Mouse (Mus musculus): ENCODE measurements around the gene Supv3l1. TPM values are rescaled to one million over a fixed set of nuclear protein-coding genes. Genes with fewer than 3 reads are reported as not detected.
"Not testable (repeated sequence)": the region's sequence is repeated elsewhere in the genome, so short reads cannot be mapped to it uniquely, and the experiment has no call there.

Gene Supv3l1
- 21.3 and 21.5 TPM in 2 replicates for polyA plus RNA-seq (2015; fragmentation: Nextera tagmentation; extraction: Ambion mirVana)

GRCm38 (mm10) chr10:62449364-62450279 lies at the start of gene Supv3l1, which contains the start of gene 4930507D05Rik:
Gene Supv3l1, minus strand, starts transcription at chr10:62449738.
Gene 4930507D05Rik, plus strand, starts transcription at chr10:62449489.
- peak within 1 kb of the TSS; percentile 96 for H3K9ac ChIP-seq
- H3K27ac ChIP-seq (replicated peaks): peak within 1 kb of the TSS; percentile 98
- H3K36me3 ChIP-seq: peaks cover 29% of the 10 kb centered on the region
- H3K4me1 ChIP-seq (replicated peaks): peaks cover 20% of the 10 kb centered on the region
- peak within 1 kb of the TSS; percentile 73 for H3K4me2 ChIP-seq
- no peaks in the 10 kb centered on the region for H3K9me3 ChIP-seq
- WGBS: under 1% methylated on average over 73 of the region's 73 CpGs
- ATAC-seq (ENCODE audit: low FRiP score, low read depth): peak; percentile 95
- H3K4me3 ChIP-seq: peak within 1 kb of the TSS; percentile 88
- H3K27me3 ChIP-seq: no peaks in the 10 kb centered on the region

- not testable (repeated sequence) for H3K4me1 ChIP-seq (replicated peaks); H3K36me3 ChIP-seq; H3K4me2 ChIP-seq; H3K4me3 ChIP-seq; H3K27ac ChIP-seq (replicated peaks); H3K9me3 ChIP-seq; ATAC-seq (ENCODE audit: low FRiP score, low read depth); H3K27me3 ChIP-seq; H3K9ac ChIP-seq
- WGBS: 85% methylated on average over 3 of the region's 3 CpGs
Observed at GRCm38 (mm10) chr10:62491681-62492080, 42.1 kb upstream of the Supv3l1 start.

DNA sequence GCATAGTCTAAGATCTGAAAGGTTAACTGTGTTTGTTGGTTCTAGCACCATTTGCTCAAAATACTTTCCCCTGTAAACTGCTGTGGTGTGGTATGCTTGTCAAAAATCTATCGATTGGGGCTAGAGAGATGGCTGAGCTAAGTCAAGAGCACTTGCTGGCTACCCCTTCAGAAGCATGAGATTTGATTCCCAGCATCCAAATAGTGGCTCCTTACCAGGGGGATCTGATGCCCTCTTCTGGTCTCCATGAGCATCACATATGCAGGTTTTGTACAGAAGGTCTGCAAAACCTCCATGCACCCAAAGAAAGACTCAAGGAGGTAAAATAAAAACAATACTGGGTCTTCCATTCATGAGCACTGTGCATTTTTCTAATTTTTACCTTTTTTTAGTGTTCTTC lies 38.7 kb upstream of the Supv3l1 start:
- no peak for ATAC-seq (ENCODE audit: low FRiP score, low read depth)
- WGBS: 30% methylated on average over 1 of the region's 1 CpGs
- Histone ChIP-seq H3K27me3 (no peaks in the 10 kb centered on the region), H3K9ac (no peak overlapping the region), H3K36me3 (no peaks in the 10 kb centered on the region), H3K4me2 (no peak overlapping the region), H3K27ac (replicated peaks) (no peak overlapping the region), H3K4me3 (no peak overlapping the region), H3K4me1 (replicated peaks) (peaks cover 21% of the 10 kb centered on the region), H3K9me3 (no peaks in the 10 kb centered on the region)

GRCm38 (mm10) chr10:62486618-62487415 lies 37.3 kb upstream of the Supv3l1 start, which contains the start of gene Vps26a:
Gene Vps26a, minus strand, starts transcription at chr10:62486805.
- WGBS: under 1% methylated on average over 59 of the region's 59 CpGs
- no peaks in the 10 kb centered on the region for H3K36me3 ChIP-seq
- H3K4me3 ChIP-seq: peak within 1 kb of the TSS; percentile 99
- H3K4me2 ChIP-seq: peak within 1 kb of the TSS; percentile 87
- ATAC-seq (ENCODE audit: low FRiP score, low read depth): peak; percentile 89
- peak within 1 kb of the TSS; percentile 91 for H3K9ac ChIP-seq
- peak within 1 kb of the TSS; percentile 88 for H3K27ac ChIP-seq (replicated peaks)
- H3K4me1 ChIP-seq (replicated peaks): peaks cover 21% of the 10 kb centered on the region
- H3K9me3 ChIP-seq: no peaks in the 10 kb centered on the region
- no peaks in the 10 kb centered on the region for H3K27me3 ChIP-seq

- H3K36me3 ChIP-seq: no peaks in the 10 kb centered on the region
- ATAC-seq (ENCODE audit: low FRiP score, low read depth): peak; percentile 82
- peak overlapping the region; percentile 99 for H3K4me3 ChIP-seq
- H3K4me2 ChIP-seq: peak overlapping the region; percentile 87
- peak overlapping the region; percentile 88 for H3K27ac ChIP-seq (replicated peaks)
- H3K9me3 ChIP-seq: no peaks in the 10 kb centered on the region
- peaks cover 21% of the 10 kb centered on the region for H3K4me1 ChIP-seq (replicated peaks)
- WGBS: 0% methylated on average over 48 of the region's 48 CpGs
- peak overlapping the region; percentile 91 for H3K9ac ChIP-seq
- H3K27me3 ChIP-seq: no peaks in the 10 kb centered on the region
Observed at GRCm38 (mm10) chr10:62485878-62486582, 36.5 kb upstream of the Supv3l1 start.

DNA sequence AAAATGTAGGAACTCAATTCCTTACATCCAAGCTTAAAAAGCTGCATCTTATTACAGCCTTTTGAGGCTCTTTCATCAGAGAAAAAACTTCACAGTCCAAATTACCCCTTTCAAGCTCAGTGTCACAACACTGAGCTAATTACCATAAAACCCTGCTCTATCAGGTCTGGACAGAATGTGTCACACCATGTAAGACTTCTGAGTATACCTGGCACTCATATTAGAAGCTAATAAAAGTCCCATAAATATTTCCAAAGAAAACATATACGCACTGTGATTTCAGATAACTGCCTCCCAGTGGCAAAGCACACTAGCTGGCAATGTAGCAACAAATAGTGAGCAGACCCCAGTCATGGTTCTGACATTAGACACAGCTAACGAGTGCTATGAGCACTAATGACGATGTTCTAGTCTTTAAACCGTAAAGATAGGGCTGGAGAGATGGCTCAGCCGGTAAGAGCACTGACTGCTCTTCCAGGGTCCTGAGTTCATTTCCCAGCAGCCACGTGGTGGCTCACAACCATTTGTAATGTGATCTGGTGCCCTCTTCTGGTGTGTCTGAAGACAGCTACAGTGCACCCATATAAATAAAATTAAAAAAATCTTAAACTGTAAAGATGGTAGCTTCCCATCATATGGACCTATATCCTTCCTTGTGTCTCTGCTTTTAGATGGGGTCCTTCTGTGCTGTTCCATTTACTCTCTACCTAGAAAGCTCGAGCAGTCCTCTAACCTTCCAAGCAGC lies 31.7 kb upstream of the Supv3l1 start:
- H3K4me2 ChIP-seq: no peak overlapping the region
- no peak overlapping the region for H3K27ac ChIP-seq (replicated peaks)
- H3K9me3 ChIP-seq: no peaks in the 10 kb centered on the region
- H3K36me3 ChIP-seq: no peaks in the 10 kb centered on the region
- no peaks in the 10 kb centered on the region for H3K27me3 ChIP-seq
- no peak overlapping the region for H3K9ac ChIP-seq
- no peak overlapping the region for H3K4me3 ChIP-seq
- 65% methylated on average over 7 of the region's 7 CpGs for WGBS
- no peak for ATAC-seq (ENCODE audit: low FRiP score, low read depth)
- peaks cover 17% of the 10 kb centered on the region for H3K4me1 ChIP-seq (replicated peaks)

GRCm38 (mm10) chr10:62476980-62477379 lies 27.4 kb upstream of the Supv3l1 start:
- Histone ChIP-seq H3K9me3 (no peaks in the 10 kb centered on the region), H3K27me3 (no peaks in the 10 kb centered on the region), H3K4me1 (replicated peaks) (no peaks in the 10 kb centered on the region), H3K4me2 (no peak overlapping the region), H3K4me3 (no peak overlapping the region), H3K9ac (no peak overlapping the region), H3K27ac (replicated peaks) (no peak overlapping the region), H3K36me3 (no peaks in the 10 kb centered on the region)
- no peak for ATAC-seq (ENCODE audit: low FRiP score, low read depth)
- 71% methylated on average over 2 of the region's 2 CpGs for WGBS

DNA sequence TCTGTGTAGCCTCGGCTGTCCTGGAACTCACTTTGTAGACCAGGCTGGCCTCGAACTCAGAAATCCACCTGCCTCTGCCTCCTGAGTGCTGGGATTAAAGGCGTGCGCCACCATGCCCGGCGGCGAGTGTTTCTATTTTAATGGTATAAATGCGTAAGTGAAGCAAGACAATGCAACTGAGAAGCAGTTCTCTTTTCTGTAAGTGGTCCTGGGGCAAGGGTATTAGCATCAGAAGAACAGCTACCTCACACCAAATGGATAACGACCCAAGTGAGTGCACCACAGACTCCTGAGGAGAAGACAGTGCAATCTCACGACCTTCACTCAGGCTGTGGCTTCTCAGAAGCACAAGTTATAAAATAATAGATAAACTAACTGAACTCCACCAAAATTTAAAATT lies 25.4 kb upstream of the Supv3l1 start:
- 93% methylated on average over 10 of the region's 10 CpGs for WGBS
- H3K9ac ChIP-seq: no peak overlapping the region
- no peak overlapping the region for H3K4me3 ChIP-seq
- H3K4me1 ChIP-seq (replicated peaks): no peaks in the 10 kb centered on the region
- H3K4me2 ChIP-seq: no peak overlapping the region
- no peaks in the 10 kb centered on the region for H3K36me3 ChIP-seq
- no peaks in the 10 kb centered on the region for H3K27me3 ChIP-seq
- ATAC-seq (ENCODE audit: low FRiP score, low read depth): no peak
- no peaks in the 10 kb centered on the region for H3K9me3 ChIP-seq
- no peak overlapping the region for H3K27ac ChIP-seq (replicated peaks)

- ATAC-seq (ENCODE audit: low FRiP score, low read depth): no peak
- H3K36me3 ChIP-seq: peaks cover 7% of the 10 kb centered on the region; the same call in 1 of the 2 replicates
Observed at GRCm38 (mm10) chr10:62471105-62471504, 21.6 kb upstream of the Supv3l1 start.

DNA sequence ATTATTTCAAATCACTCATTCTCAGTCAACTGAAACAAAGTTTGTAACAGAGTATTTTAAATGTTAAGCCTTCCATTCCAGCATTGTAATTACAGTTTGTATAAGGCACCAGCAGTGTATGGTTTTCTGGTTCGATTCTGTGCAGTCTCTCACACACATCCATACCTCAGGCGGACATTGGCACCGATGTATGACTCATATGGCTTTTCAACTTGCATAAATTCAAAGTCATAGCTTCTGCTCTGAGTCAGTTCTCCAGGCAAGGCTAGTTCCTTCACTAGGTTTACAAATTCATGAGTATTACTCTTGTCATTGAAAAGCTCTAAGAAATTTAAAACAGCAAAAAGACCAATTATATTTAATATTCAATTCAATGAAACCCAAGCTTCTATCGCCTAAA lies 20.2 kb upstream of the Supv3l1 start:
- Histone ChIP-seq H3K9ac (no peak overlapping the region), H3K27me3 (no peaks in the 10 kb centered on the region), H3K9me3 (no peaks in the 10 kb centered on the region), H3K4me1 (replicated peaks) (no peaks in the 10 kb centered on the region), H3K27ac (replicated peaks) (no peak overlapping the region), H3K4me2 (no peak overlapping the region), H3K4me3 (no peak overlapping the region), H3K36me3 (peaks cover 7% of the 10 kb centered on the region; the same call in 1 of the 2 replicates)
- no peak for ATAC-seq (ENCODE audit: low FRiP score, low read depth)
- 96% methylated on average over 4 of the region's 4 CpGs for WGBS

More at GRCm38 (mm10) chr10:62471105-62471504, 21.6 kb upstream of the Supv3l1 start:
- Histone ChIP-seq H3K4me2 (no peak overlapping the region), H3K27me3 (no peaks in the 10 kb centered on the region), H3K4me3 (no peak overlapping the region), H3K4me1 (replicated peaks) (no peaks in the 10 kb centered on the region), H3K9me3 (no peaks in the 10 kb centered on the region), H3K27ac (replicated peaks) (no peak overlapping the region), H3K9ac (no peak overlapping the region)
- WGBS: 56% methylated on average over 5 of the region's 5 CpGs

- Histone ChIP-seq H3K27me3 (no peaks in the 10 kb centered on the region), H3K9ac (no peak overlapping the region), H3K4me3 (no peak overlapping the region), H3K27ac (replicated peaks) (no peak overlapping the region), H3K4me1 (replicated peaks) (no peaks in the 10 kb centered on the region), H3K9me3 (no peaks in the 10 kb centered on the region), H3K36me3 (peaks cover 41% of the 10 kb centered on the region), H3K4me2 (no peak overlapping the region)
- ATAC-seq (ENCODE audit: low FRiP score, low read depth): no peak
Observed at GRCm38 (mm10) chr10:62461321-62461720, 11.8 kb upstream of the Supv3l1 start.
